Mouse (Mus musculus): ENCODE measurements at regions not wholly inside any gene's neighbourhood (a gene's known extent, or its start where the extent isn't known, plus 50 kb on each side); places are given as distances from the start of the nearest gene placed in this dataset.

GRCm38 (mm10) chr8:107864802-107865651 is 77.4 kb upstream of the Zfhx3 start:
- no peak for DNase-seq

GRCm38 (mm10) chr8:107865744-107866143 is 76.7 kb upstream of the Zfhx3 start:
- no peak for DNase-seq

GRCm38 (mm10) chr8:107871718-107872117 is 70.7 kb upstream of the Zfhx3 start:
- DNase-seq: no peak

GRCm38 (mm10) chr8:107872121-107872520 is 70.3 kb upstream of the Zfhx3 start:
- DNase-seq: no peak

- DNase-seq: no peak
These were observed 66.0 kb upstream of the Zfhx3 start for GRCm38 (mm10) chr8:107876455-107876854.

- DNase-seq: peak; percentile 49 to 63
These were observed 60.6 kb upstream of the Zfhx3 start for GRCm38 (mm10) chr8:107881851-107882250.

- no peak for DNase-seq
These were observed 56.9 kb upstream of the Zfhx3 start for GRCm38 (mm10) chr8:107885547-107885946.

- peak; percentile 63 to 88 for DNase-seq
These were observed 56.5 kb upstream of the Zfhx3 start for GRCm38 (mm10) chr8:107885971-107886370.

GRCm38 (mm10) chr8:107886516-107887253 is 55.8 kb upstream of the Zfhx3 start:
- no peak for DNase-seq

GRCm38 (mm10) chr8:107887333-107887732 is 55.1 kb upstream of the Zfhx3 start:
- no peak for DNase-seq

- DNase-seq: no peak
These were observed 51.5 kb upstream of the Zfhx3 start for GRCm38 (mm10) chr8:107890922-107891321.

Measured in lung, postnatal 4 days (tissue).